Mouse (Mus musculus): ENCODE measurements around the gene Csrnp3. TPM values are rescaled to one million over a fixed set of nuclear protein-coding genes. Genes with fewer than 3 reads are reported as not detected.

Gene Csrnp3
- polyA plus RNA-seq, 1 experiment: 1.1 TPM

DNA sequence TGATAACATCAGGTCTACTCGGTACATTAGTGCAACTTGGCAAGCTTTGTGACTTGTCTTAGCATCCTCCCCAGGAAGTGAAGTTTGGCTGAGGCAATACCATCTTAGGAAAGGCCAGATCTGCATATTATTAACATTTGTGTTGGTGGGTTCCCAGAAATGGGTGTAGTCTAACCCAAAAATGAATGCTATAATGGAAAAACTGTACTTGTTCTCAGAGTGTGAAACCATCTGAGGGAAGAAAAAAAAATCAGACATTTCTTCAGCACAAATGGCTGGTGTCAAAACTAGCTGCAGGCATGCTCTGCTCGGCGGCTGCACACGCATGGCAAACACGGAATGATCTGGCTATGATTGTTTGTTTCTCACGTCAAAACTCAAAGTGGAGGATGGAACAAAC is 18.8 kb upstream of the Csrnp3 start:
- TF ChIP-seq CTCF (conservative IDR thresholded peaks at IDR 0.05; ENCODE audit: insufficient read depth, insufficient read length, low read depth, low read length) (no peak), POLR2A (IDR thresholded peaks at IDR 0.05; ENCODE audit: low read depth, low read length) (no peak)
- DNase-seq: no peak
- H3K36me3 ChIP-seq (ENCODE audit: control insufficient read depth, insufficient read depth, low read length): no peaks in the 10 kb centered on the region
- H3K4me3 ChIP-seq (ENCODE audit: insufficient read depth, low read depth, low read length): no peak overlapping the region
- 80% methylated on average over 6 of the region's 6 CpGs for whole genome bisulfite sequencing
- no peaks in the 10 kb centered on the region for H3K4me1 ChIP-seq (ENCODE audit: control insufficient read depth, insufficient read depth, low read length)
- H3K27ac ChIP-seq (ENCODE audit: insufficient read depth, low read depth, low read length): no peak overlapping the region
- H3K27me3 ChIP-seq (replicated peaks; ENCODE audit: control insufficient read depth, insufficient read depth, low read length): no peaks in the 10 kb centered on the region

DNA sequence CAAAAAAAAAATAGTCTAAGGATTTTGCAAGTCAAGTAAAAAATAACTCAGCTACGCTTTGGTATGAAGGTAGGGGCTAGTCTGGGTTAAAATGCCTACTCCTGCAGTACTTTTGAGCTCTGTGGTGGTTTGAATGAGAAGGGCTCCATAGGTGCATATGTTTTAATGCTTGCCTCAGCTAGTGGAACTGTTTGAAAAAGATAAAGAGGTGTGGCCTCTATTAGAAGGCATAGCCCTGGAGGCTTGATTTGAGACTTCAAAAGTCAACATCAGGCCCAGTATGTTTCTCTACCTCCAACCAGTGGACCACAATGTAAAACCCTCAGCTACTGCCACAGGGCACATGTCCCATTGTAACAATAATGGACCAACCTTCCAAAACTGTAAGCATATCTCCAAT is 16.9 kb upstream of the Csrnp3 start:
- Histone ChIP-seq H3K27me3 (replicated peaks; ENCODE audit: control insufficient read depth, insufficient read depth, low read length) (no peaks in the 10 kb centered on the region), H3K4me3 (ENCODE audit: insufficient read depth, low read depth, low read length) (no peak overlapping the region), H3K27ac (ENCODE audit: insufficient read depth, low read depth, low read length) (no peak overlapping the region), H3K4me1 (ENCODE audit: control insufficient read depth, insufficient read depth, low read length) (no peaks in the 10 kb centered on the region), H3K36me3 (ENCODE audit: control insufficient read depth, insufficient read depth, low read length) (no peaks in the 10 kb centered on the region)
- no peak for TF ChIP-seq CTCF (conservative IDR thresholded peaks at IDR 0.05; ENCODE audit: insufficient read depth, insufficient read length, low read depth, low read length)
- TF ChIP-seq POLR2A (IDR thresholded peaks at IDR 0.05; ENCODE audit: low read depth, low read length): no peak
- 100% methylated on average over 1 of the region's 1 CpGs for WGBS
- DNase-seq: no peak

GRCm38 (mm10) chr2:65832738-65833395 is 12.7 kb upstream of the Csrnp3 start:
- Histone ChIP-seq H3K4me3 (ENCODE audit: insufficient read depth, low read depth, low read length) (no peak overlapping the region), H3K4me1 (ENCODE audit: control insufficient read depth, insufficient read depth, low read length) (no peaks in the 10 kb centered on the region), H3K36me3 (ENCODE audit: control insufficient read depth, insufficient read depth, low read length) (no peaks in the 10 kb centered on the region), H3K27ac (ENCODE audit: insufficient read depth, low read depth, low read length) (no peak overlapping the region), H3K27me3 (replicated peaks; ENCODE audit: control insufficient read depth, insufficient read depth, low read length) (no peaks in the 10 kb centered on the region)
- WGBS: 84% methylated on average over 11 of the region's 11 CpGs
- no peak for DNase-seq
- TF ChIP-seq CTCF (conservative IDR thresholded peaks at IDR 0.05; ENCODE audit: insufficient read depth, insufficient read length, low read depth, low read length) (no peak), POLR2A (IDR thresholded peaks at IDR 0.05; ENCODE audit: low read depth, low read length) (no peak)

GRCm38 (mm10) chr2:65833421-65833820 is 12.1 kb upstream of the Csrnp3 start:
- H3K27ac ChIP-seq (ENCODE audit: insufficient read depth, low read depth, low read length): no peak overlapping the region
- no peak for TF ChIP-seq CTCF (conservative IDR thresholded peaks at IDR 0.05; ENCODE audit: insufficient read depth, insufficient read length, low read depth, low read length)
- TF ChIP-seq POLR2A (IDR thresholded peaks at IDR 0.05; ENCODE audit: low read depth, low read length): no peak
- H3K4me3 ChIP-seq (ENCODE audit: insufficient read depth, low read depth, low read length): no peak overlapping the region
- H3K36me3 ChIP-seq (ENCODE audit: control insufficient read depth, insufficient read depth, low read length): no peaks in the 10 kb centered on the region
- no peak for DNase-seq
- WGBS: 80% methylated on average over 7 of the region's 7 CpGs
- no peaks in the 10 kb centered on the region for H3K4me1 ChIP-seq (ENCODE audit: control insufficient read depth, insufficient read depth, low read length)
- no peaks in the 10 kb centered on the region for H3K27me3 ChIP-seq (replicated peaks; ENCODE audit: control insufficient read depth, insufficient read depth, low read length)

DNA sequence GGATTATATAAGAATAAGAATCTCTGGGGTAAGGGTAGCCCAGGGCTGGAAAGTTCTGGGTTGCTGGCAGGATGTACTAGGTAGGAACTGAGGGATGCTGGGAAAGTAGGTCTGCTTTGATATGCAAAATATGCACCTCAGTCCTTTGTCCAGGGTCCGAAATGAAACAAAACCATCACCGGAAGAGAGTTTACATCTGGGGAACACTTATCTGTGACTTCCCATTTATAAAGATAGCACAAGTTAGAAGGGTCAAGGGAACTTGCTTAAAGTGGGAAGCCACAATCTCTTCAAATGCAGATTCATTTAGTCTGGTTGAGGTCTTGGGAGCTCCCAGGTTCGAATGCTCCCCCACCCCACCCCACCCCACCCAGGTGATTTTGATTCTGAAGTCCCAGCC is 4.0 kb upstream of the Csrnp3 start:
- 62% methylated on average over 3 of the region's 3 CpGs for WGBS
- H3K4me1 ChIP-seq (ENCODE audit: control insufficient read depth, insufficient read depth, low read length): no peaks in the 10 kb centered on the region
- H3K36me3 ChIP-seq (ENCODE audit: control insufficient read depth, insufficient read depth, low read length): no peaks in the 10 kb centered on the region
- TF ChIP-seq CTCF (conservative IDR thresholded peaks at IDR 0.05; ENCODE audit: insufficient read depth, insufficient read length, low read depth, low read length) (no peak), POLR2A (IDR thresholded peaks at IDR 0.05; ENCODE audit: low read depth, low read length) (no peak)
- no peak overlapping the region for H3K4me3 ChIP-seq (ENCODE audit: insufficient read depth, low read depth, low read length)
- DNase-seq: no peak
- H3K27me3 ChIP-seq (replicated peaks; ENCODE audit: control insufficient read depth, insufficient read depth, low read length): no peaks in the 10 kb centered on the region
- no peak overlapping the region for H3K27ac ChIP-seq (ENCODE audit: insufficient read depth, low read depth, low read length)

- WGBS: 47% methylated on average over 3 of the region's 3 CpGs
- Histone ChIP-seq H3K27ac (ENCODE audit: insufficient read depth, low read depth, low read length) (no peak overlapping the region), H3K36me3 (ENCODE audit: control insufficient read depth, insufficient read depth, low read length) (no peaks in the 10 kb centered on the region), H3K4me3 (ENCODE audit: insufficient read depth, low read depth, low read length) (no peak overlapping the region), H3K4me1 (ENCODE audit: control insufficient read depth, insufficient read depth, low read length) (no peaks in the 10 kb centered on the region), H3K27me3 (replicated peaks; ENCODE audit: control insufficient read depth, insufficient read depth, low read length) (no peaks in the 10 kb centered on the region)
- DNase-seq: no peak
- no peak for TF ChIP-seq CTCF (conservative IDR thresholded peaks at IDR 0.05; ENCODE audit: insufficient read depth, insufficient read length, low read depth, low read length)
- no peak for TF ChIP-seq POLR2A (IDR thresholded peaks at IDR 0.05; ENCODE audit: low read depth, low read length)
Observed at GRCm38 (mm10) chr2:65842356-65842755, 3.2 kb upstream of the Csrnp3 start.

- no peaks in the 10 kb centered on the region; the same call in 1 of the 2 replicates for H3K27me3 ChIP-seq (replicated peaks; ENCODE audit: control insufficient read depth, insufficient read depth, low read length)
- TF ChIP-seq POLR2A (IDR thresholded peaks at IDR 0.05; ENCODE audit: low read depth, low read length): no peak
- TF ChIP-seq CTCF (conservative IDR thresholded peaks at IDR 0.05; ENCODE audit: insufficient read depth, insufficient read length, low read depth, low read length): no peak
- WGBS: 6% methylated on average over 22 of the region's 22 CpGs
- H3K4me3 ChIP-seq (ENCODE audit: insufficient read depth, low read depth, low read length): no peak overlapping the region
- no peaks in the 10 kb centered on the region for H3K36me3 ChIP-seq (ENCODE audit: control insufficient read depth, insufficient read depth, low read length)
- DNase-seq: peak; percentile 3
- H3K4me1 ChIP-seq (ENCODE audit: control insufficient read depth, insufficient read depth, low read length): no peaks in the 10 kb centered on the region
- H3K27ac ChIP-seq (ENCODE audit: insufficient read depth, low read depth, low read length): no peak overlapping the region
Observed at GRCm38 (mm10) chr2:65846000-65846755, 611 bp downstream of the Csrnp3 start.
